28 mouse cellular contexts compared by ENCODE assay signal in genomic region chr13:35598003-35598402, GRCm38 (mm10).
"Had no signal": no experiment of that assay in that cellular context is flagged by ENCODE, and none has a peak within 500 bp of the region (broad histone marks: within the 10 kb centered on the region; RNA-seq: fewer than 3 reads in every experiment).

No protein-coding gene starts in this region.

- DNase-seq: cerebellum, adult 2 months; cerebellum, adult 9-10 months; cerebellum, adult 9-11 months; cerebellum, postnatal 10 days; cerebellum, postnatal 14 days; cerebellum, postnatal 25 days; cerebellum, postnatal 36 days; embryo, embryonic 11 days; forebrain, postnatal 0 days; gastrocnemius, adult 2 months; gastrocnemius, postnatal 10 days; gastrocnemius, postnatal 14 days; gastrocnemius, postnatal 25 days; gastrocnemius, postnatal 36 days; heart, adult 11 months; heart, adult 18-20 months; heart, adult 2 months had no signal

- H3K4me2 ChIP-seq: embryonic facial prominence, embryonic 12.5 days; embryonic facial prominence, embryonic 13.5 days; embryonic facial prominence, embryonic 15.5 days; forebrain, embryonic 12.5 days; forebrain, embryonic 13.5 days; forebrain, embryonic 15.5 days had no signal

- H3K27me3 ChIP-seq: embryonic facial prominence, embryonic 12.5 days; embryonic facial prominence, embryonic 13.5 days; embryonic facial prominence, embryonic 15.5 days; forebrain, embryonic 12.5 days; forebrain, embryonic 13.5 days; forebrain, embryonic 15.5 days had no signal

- ATAC-seq: forebrain, embryonic 13.5 days; forebrain, embryonic 14.5 days; forebrain, embryonic 15.5 days; forebrain, embryonic 16.5 days; forebrain, postnatal 0 days had no signal

- H3K4me3 ChIP-seq: embryonic facial prominence, embryonic 10.5 days; embryonic facial prominence, embryonic 12.5 days; embryonic facial prominence, embryonic 13.5 days; embryonic facial prominence, embryonic 15.5 days; erythroblast, embryonic 14.5 days; forebrain, embryonic 10.5 days; forebrain, embryonic 12.5 days; forebrain, embryonic 13.5 days; forebrain, embryonic 15.5 days; gastrocnemius, adult 2 months; heart, adult 2 months had no signal

- H3K27ac ChIP-seq: embryonic facial prominence, embryonic 10.5 days; embryonic facial prominence, embryonic 12.5 days; embryonic facial prominence, embryonic 13.5 days; embryonic facial prominence, embryonic 15.5 days; forebrain, embryonic 10.5 days; forebrain, embryonic 12.5 days; forebrain, embryonic 13.5 days; forebrain, embryonic 15.5 days; gastrocnemius, adult 2 months; heart, adult 2 months had no signal

- H3K36me3 ChIP-seq: embryonic facial prominence, embryonic 10.5 days; embryonic facial prominence, embryonic 12.5 days; embryonic facial prominence, embryonic 13.5 days; embryonic facial prominence, embryonic 15.5 days; forebrain, embryonic 10.5 days; forebrain, embryonic 12.5 days; forebrain, embryonic 15.5 days had no signal

- H3K4me1 ChIP-seq: embryonic facial prominence, embryonic 10.5 days; embryonic facial prominence, embryonic 12.5 days; embryonic facial prominence, embryonic 13.5 days; embryonic facial prominence, embryonic 15.5 days; forebrain, embryonic 10.5 days; forebrain, embryonic 12.5 days; forebrain, embryonic 13.5 days; forebrain, embryonic 15.5 days had no signal

- H3K9me3 ChIP-seq: embryonic facial prominence, embryonic 10.5 days; embryonic facial prominence, embryonic 12.5 days; embryonic facial prominence, embryonic 13.5 days; embryonic facial prominence, embryonic 15.5 days; forebrain, embryonic 10.5 days; forebrain, embryonic 12.5 days; forebrain, embryonic 13.5 days; forebrain, embryonic 15.5 days had no signal

- H3K9ac ChIP-seq: embryonic facial prominence, embryonic 12.5 days; embryonic facial prominence, embryonic 13.5 days; embryonic facial prominence, embryonic 15.5 days; forebrain, embryonic 12.5 days; forebrain, embryonic 13.5 days; forebrain, embryonic 15.5 days; forebrain, postnatal 0 days had no signal
